Mouse (Mus musculus) ovary, postnatal 14 days (tissue): ENCODE results near the gene Nhp2.

Experiments
- DNase-seq: peaks from one replicate; pipeline ENCODE4 v3.0.0; 2022; ENCODE audit warnings: low spot score

Gene Nhp2

DNA sequence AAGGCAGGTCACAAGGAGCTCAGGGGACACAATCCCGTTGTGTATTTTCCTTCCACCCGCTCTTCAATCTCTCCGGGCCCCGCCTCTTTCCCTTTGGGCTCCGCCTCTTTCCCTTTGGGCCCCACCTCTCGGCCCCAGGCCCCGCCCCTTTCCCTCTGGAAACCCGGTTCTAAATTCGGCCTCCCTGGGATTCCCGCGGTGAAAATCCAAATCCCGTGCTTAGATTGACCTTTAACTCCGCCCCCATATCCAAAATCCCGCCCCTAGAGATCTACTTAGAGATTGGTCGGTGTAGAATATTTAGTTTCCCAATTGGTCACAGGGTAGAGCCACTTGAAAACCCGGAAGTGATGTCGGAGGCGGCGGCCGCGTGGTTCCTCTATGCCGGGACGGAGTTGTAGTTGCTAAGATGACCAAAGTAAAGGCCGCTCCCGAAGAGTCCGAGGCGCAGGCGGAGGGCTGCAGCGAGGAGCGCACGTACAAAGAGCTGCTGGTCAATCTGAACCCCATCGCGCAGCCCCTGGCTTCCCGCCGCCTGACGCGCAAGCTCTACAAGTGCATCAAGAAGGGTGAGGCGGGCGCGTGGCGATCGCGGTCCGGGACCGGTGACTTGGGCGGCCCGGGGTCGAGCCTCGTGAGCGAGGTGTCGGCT lies at the start of gene Nhp2:
Nhp2 (plus strand) TSS at position 327 of the 652 bp plus-strand sequence.
- peak; percentile 95 for DNase-seq

- no peak for DNase-seq
Observed at GRCm38 (mm10) chr11:51576454-51576853, 43.1 kb upstream of the Nhp2 start.

DNA sequence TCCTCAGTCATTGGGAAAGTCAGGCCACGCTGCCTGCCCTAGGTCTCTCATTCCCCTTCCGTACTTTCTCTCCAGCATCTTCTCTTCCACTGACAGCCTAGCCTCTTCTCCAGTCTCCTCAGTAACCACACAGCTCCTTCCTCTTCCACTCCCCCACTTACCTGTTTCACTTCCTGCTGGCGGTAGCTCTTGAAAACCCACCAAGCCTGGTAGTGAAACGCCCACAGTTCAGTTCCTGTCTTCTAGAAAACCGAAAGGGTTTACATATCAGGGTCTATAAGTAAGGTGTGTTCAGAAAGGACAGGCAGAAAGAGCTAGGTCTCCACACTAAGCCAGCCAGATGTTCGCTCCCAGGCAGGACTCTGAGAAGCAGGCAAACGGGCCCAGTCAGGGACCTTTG lies 41.9 kb upstream of the Nhp2 start:
- DNase-seq: no peak

GRCm38 (mm10) chr11:51579024-51579423 lies 40.5 kb upstream of the Nhp2 start:
- DNase-seq: no peak

DNA sequence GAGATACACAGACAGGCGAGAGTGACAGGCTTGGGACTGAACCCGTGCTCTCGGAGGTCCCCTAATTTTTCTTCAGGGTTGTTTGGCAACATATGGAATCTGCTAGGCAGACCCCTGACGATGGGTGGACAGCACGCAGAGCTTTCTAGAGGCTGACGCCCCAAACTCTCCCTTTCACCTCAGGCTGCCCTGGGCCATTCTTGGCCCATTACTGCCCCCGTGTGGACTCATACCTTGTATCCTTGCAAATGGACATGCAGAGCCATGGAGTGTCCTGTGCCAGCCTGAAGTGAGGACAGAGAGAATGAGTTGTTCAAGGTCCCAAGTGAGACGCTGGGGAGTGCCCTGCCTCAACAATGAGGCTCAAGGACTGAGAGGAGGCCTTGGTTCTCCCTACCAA lies 36.8 kb upstream of the Nhp2 start:
- peak; percentile 69 for DNase-seq

DNA sequence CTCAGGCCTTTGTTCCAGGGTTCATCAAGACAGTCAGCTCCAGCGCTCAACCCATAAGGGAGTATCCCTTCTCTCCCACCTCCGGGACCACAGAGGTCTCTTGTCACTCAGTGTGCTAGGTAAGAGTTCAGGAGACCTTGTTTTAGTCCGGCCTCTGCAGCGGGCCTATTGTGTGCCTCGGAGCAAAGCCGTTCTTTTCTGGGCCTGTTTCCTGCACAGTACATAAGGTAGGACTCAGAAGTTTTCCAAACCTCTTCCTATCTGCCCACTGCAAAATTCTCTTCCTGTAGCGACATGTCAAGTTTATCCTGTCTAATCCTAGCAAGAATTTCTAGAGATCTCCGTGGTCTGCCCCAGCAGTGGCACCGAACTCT lies 35.5 kb upstream of the Nhp2 start:
- peak; percentile 32 for DNase-seq

DNA sequence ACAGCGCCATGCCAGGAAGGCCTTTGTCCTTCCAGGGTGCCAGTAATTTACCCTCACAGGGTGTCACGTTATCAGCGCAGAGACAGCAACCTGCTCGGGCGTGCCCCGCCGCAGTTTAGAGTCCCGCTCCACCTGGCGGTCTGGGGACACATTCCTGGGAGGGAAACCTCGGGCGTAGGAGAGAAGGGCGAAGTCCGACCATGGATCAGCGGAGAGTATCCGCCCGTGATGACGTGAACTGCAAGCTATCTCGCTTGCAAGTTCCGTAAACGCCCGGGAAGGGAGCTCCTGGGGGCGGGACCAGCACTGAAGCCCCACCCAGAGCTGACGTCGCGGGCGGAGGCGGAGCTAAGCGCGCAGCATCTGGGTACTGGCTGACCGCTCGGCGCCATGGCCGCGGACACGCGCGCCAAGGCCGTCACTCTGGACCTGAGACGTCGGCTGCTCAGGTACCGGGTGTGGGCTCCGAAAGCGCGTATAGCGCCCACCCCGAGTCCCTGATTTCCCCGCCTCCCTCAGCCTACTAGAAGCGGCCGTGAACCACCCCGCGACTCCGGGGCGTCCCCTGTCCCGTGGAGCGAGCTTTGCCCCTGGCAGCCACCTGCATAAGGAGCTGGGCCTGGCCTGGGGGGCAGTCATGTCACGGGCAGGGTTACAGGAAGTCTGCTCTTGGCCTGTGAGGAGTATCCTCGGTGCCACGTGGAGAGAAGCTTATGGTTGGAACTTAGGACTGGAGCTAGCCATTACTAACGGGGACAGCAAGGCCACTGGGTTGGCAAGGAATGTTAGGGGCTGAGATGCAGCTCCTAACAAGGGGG lies 34.9 kb upstream of the Nhp2 start, which contains the start of gene Phykpl:
Phykpl (plus strand) TSS at position 327 of the 818 bp plus-strand sequence.
- peak; percentile 97 for DNase-seq

GRCm38 (mm10) chr11:51585608-51586252 lies 33.8 kb upstream of the Nhp2 start:
- no peak for DNase-seq

GRCm38 (mm10) chr11:51586411-51586810 lies 33.1 kb upstream of the Nhp2 start:
- DNase-seq: no peak

- no peak for DNase-seq
Observed at GRCm38 (mm10) chr11:51587059-51587458, 32.5 kb upstream of the Nhp2 start.

- DNase-seq: no peak
Observed at GRCm38 (mm10) chr11:51588833-51589232, 30.7 kb upstream of the Nhp2 start.

DNA sequence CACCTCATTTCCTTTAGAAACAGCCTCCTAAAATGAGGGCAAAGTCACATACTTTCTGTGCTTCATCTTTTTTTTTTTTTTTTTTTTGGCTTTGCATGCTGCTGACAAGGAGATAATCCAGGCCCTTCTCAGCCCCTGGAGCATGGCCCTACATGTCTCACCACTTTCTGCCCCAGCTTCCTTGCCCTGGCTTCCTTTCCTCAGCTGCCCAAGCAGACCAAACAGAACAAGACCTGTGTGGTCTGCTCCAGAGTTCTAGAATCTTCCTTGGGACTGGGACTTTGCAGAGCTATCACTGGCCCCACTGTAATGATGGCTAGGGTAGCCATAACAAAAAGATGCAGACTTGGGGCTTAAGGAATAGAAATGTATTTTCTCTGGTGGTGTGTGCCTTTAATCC lies 29.5 kb upstream of the Nhp2 start:
- no peak for DNase-seq

- no peak for DNase-seq
Observed at GRCm38 (mm10) chr11:51591168-51591567, 28.4 kb upstream of the Nhp2 start.

- DNase-seq: no peak
Observed at GRCm38 (mm10) chr11:51591915-51592314, 27.6 kb upstream of the Nhp2 start.

DNA sequence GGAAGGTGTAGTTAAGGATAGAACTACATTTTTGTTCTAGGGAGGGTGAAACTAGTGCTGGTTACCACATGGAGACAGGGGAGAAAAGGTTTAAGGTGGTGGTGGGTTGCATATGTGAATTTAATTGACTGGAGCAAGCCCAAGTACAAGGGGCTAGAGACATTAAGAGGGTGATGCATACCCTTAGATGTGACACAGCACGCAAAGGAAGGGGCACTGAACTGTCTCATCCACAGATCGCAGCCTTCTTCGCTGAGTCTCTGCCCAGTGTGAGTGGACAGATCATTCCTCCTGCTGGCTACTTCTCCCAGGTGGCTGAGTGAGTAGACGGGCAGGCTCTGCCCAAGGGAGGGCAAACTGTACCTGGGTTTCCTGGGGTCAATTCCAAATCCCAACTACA lies 26.2 kb upstream of the Nhp2 start:
- DNase-seq: no peak

DNA sequence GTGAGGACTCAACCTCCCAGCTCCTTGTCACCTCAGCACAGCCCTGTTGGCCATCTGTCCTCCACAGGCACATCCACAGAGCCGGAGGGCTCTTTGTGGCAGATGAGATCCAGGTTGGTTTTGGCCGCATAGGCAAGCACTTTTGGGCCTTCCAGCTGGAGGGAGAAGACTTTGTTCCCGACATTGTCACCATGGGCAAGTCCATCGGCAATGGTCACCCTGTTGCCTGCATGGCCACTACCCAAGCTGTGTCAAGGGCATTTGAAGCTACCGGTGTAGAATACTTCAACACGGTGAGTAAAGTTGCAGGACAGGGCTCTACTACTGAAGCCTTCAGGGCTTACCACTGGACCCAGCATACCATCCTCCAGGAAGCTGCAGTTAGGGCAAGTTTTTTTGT lies 25.7 kb upstream of the Nhp2 start:
- no peak for DNase-seq

DNA sequence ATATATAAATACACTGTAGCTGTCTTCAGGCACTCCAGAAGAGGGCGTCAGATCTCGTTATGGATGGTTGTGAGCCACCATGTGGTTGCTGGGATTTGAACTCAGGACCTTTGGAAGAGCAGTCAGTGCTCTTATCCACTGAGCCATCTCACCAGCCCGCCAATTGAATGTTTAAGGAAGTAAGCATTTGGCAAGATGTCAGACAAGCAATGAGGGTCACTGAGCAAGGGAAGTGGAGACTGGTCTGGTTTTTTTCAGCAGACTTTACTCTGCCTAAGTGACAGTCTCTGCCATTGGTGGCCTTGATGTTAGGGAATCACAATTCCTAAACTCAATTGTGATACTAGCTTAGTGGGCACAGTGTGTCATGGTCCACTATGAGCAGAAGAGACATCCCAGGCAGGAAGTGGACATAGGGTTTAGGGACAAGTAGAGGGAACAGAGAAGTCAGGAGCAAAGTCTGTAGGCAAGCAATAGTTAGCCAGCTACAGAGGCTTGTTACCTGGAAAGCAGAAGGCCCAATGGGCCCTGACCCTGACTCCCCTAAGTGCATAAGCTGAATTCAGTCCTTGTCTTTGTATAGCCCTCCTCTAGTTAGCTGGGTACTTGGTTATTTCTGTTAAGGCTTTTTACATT lies 24.7 kb upstream of the Nhp2 start:
- no peak for DNase-seq

GRCm38 (mm10) chr11:51595459-51596083 lies 24.0 kb upstream of the Nhp2 start:
- DNase-seq: no peak

- no peak for DNase-seq
Observed at GRCm38 (mm10) chr11:51597553-51597952, 22.0 kb upstream of the Nhp2 start.

DNA sequence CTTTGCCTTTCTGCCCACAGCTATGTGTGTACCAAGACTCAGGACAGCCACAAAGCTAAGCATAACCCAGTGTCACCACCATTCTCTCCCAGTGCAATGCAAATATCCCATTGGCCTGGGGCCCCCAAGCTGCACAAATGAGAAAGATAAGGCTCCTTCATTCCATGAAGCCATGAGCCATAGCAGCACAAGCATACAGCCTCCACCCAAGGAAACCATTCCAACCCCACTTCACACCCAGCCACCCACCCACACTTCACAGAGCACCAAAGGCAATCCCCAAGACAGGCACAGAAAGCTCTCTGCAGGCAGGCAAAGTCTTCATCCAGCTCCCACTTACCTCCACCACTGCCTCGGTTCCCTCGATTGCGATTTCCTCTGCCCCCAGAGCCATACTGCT lies 17.3 kb upstream of the Nhp2 start:
- no peak for DNase-seq

- peak; percentile 79 for DNase-seq
Observed at GRCm38 (mm10) chr11:51605602-51606446, 13.7 kb upstream of the Nhp2 start.
